8 mouse cellular contexts compared by ENCODE assay signal in the genomic region with DNA sequence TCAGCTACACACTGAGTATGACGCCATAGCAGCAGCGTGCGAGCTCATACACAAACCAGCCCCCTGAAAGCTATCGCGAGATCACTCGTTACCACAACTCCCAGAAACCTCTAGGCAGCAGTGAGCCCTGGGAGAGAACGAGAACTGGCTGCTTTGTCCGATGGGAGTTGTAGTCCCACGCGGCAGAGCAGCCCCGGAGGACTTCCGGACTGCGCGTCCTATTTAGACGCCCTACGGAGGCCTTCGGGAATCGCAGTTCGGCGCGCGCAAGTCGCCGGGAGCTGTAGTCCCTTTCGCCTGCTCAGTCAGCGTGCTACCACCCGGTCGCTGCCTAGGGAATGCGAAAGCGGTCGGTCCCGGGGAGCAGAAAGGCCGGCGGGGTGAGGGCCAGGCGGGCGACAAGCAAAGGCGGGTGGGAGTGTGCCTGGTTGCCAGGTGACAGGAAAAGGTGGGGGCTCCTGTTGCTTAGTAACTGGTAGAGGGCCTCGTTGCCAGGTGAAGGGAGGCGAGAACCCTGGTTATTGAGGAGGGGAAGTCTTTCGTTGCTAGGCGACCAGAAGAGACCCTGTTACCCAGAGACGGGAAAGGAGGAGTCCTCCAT. TPM values are rescaled to one million over a fixed set of nuclear protein-coding genes. Genes with fewer than 3 reads are reported as not detected.
A peak's percentile ranks its signal among the peaks of the same experiment; 100 is the strongest.
DNase-seq lines count a peak whose midpoint lies in the region; ATAC-seq lines count a peak whose summit lies in the region.

A gene (plus strand): TSS at position 170 of the 601 bp plus-strand sequence.

- H3K9me3 ChIP-seq in heart, embryonic 13.5 days: no peaks in the 10 kb centered on the region
- H3K9me3 ChIP-seq in liver, embryonic 12.5 days (replicated peaks): no peaks in the 10 kb centered on the region
- H3K9me3 ChIP-seq in stomach, embryonic 15.5 days: no peaks in the 10 kb centered on the region

- under 1% methylated on average over 42 of the region's 42 CpGs for WGBS in heart, embryonic 13.5 days
- WGBS in liver, embryonic 12.5 days (ENCODE audit: insufficient replicate concordance): under 1% methylated on average over 42 of the region's 42 CpGs
- under 1% methylated on average over 42 of the region's 42 CpGs for WGBS in stomach, embryonic 15.5 days

- H3K4me2 ChIP-seq in heart, embryonic 13.5 days: peak within 1 kb of the TSS; percentile 80
- peak within 1 kb of the TSS; percentile 88 for H3K4me2 ChIP-seq in liver, embryonic 12.5 days
- peak within 1 kb of the TSS; percentile 72 for H3K4me2 ChIP-seq in stomach, embryonic 15.5 days

- peak within 1 kb of the TSS; percentile 86 for H3K9ac ChIP-seq in heart, embryonic 13.5 days
- H3K9ac ChIP-seq in liver, embryonic 12.5 days: peak within 1 kb of the TSS; percentile 90
- peak within 1 kb of the TSS; percentile 57; the same call in 1 of the 2 replicates for H3K9ac ChIP-seq in stomach, embryonic 15.5 days

- H3K36me3 ChIP-seq in heart, embryonic 13.5 days: peaks cover 12% of the 10 kb centered on the region
- peaks cover 22% of the 10 kb centered on the region for H3K36me3 ChIP-seq in liver, embryonic 12.5 days
- H3K36me3 ChIP-seq in stomach, embryonic 15.5 days: no peaks in the 10 kb centered on the region

- H3K4me1 ChIP-seq in brown adipose tissue, adult 24 weeks (ENCODE audit: control insufficient read depth, insufficient read depth, insufficient read length, low read length): peaks cover 7% of the 10 kb centered on the region
- peaks cover 80% of the 10 kb centered on the region for H3K4me1 ChIP-seq in heart, embryonic 13.5 days
- peaks cover 92% of the 10 kb centered on the region for H3K4me1 ChIP-seq in liver, embryonic 12.5 days
- peaks cover 20% of the 10 kb centered on the region for H3K4me1 ChIP-seq in stomach, embryonic 15.5 days

- H3K4me3 ChIP-seq in brown adipose tissue, adult 24 weeks (ENCODE audit: insufficient read depth, low read depth, low read length): peak within 1 kb of the TSS; percentile 82
- peak within 1 kb of the TSS; percentile 70 for H3K4me3 ChIP-seq in heart, embryonic 13.5 days
- H3K4me3 ChIP-seq in liver, embryonic 12.5 days: peak within 1 kb of the TSS; percentile 85
- peak within 1 kb of the TSS; percentile 81 for H3K4me3 ChIP-seq in stomach, embryonic 15.5 days (replicated peaks)

- H3K27me3 ChIP-seq in heart, embryonic 13.5 days (replicated peaks): peaks cover 24% of the 10 kb centered on the region
- H3K27me3 ChIP-seq in liver, embryonic 12.5 days (replicated peaks): peaks cover 32% of the 10 kb centered on the region
- H3K27me3 ChIP-seq in stomach, embryonic 15.5 days (replicated peaks): peaks cover 21% of the 10 kb centered on the region

- ATAC-seq in heart, embryonic 13.5 days (ENCODE audit: extremely low read depth, insufficient number of reproducible peaks, low FRiP score, low TSS enrichment): peak; percentile 80
- ATAC-seq in liver, embryonic 12.5 days: peak; percentile 85
- peak; percentile 95 for ATAC-seq in stomach, embryonic 15.5 days (ENCODE audit: insufficient read depth, low FRiP score, low read depth)

- peak; percentile 97 for DNase-seq in CD4-positive, CD25-positive, alpha-beta regulatory T cell, adult 2 months (ENCODE audit: low read depth, low spot score)
- peak; percentile 92 for DNase-seq in fat pad, adult 2 months (ENCODE audit: extremely low read depth, low read depth, low spot score)
- DNase-seq in kidney, postnatal 10 days: peak; percentile 95
- peak; percentile 90 to 94 for DNase-seq in natural killer cell, adult 2 months (ENCODE audit: low spot score in 2 of 2)

- peak within 1 kb of the TSS; percentile 56 for H3K27ac ChIP-seq in brown adipose tissue, adult 24 weeks (replicated peaks; ENCODE audit: low read depth, low read length)
- peak within 1 kb of the TSS; percentile 99 for H3K27ac ChIP-seq in heart, embryonic 13.5 days (replicated peaks)
- peak within 1 kb of the TSS; percentile 96 for H3K27ac ChIP-seq in liver, embryonic 12.5 days
- peak within 1 kb of the TSS; percentile 74 for H3K27ac ChIP-seq in stomach, embryonic 15.5 days

RNA-seq across cellular contexts. Expression of the gene that starts here (rescaled TPM):
- polyA plus RNA-seq in brown adipose tissue, adult 24 weeks (2012; ENCODE audit: insufficient read depth, insufficient read length, missing spikeins): 25.2 and 29.4 TPM in 2 replicates
- 138 and 158 TPM in 2 replicates for polyA plus RNA-seq in heart, embryonic 13.5 days (2015; fragmentation: Nextera tagmentation; extraction: Ambion mirVana)
- 189 and 194 TPM in 2 replicates for polyA plus RNA-seq in liver, embryonic 12.5 days (2016; fragmentation: Nextera tagmentation; extraction: Ambion mirVana)
- 91.3 and 105 TPM in 2 replicates for polyA plus RNA-seq in stomach, embryonic 15.5 days (2015; fragmentation: Nextera tagmentation; extraction: Ambion mirVana)

Comparison
In these comparisons a context has a peak if more than half of its experiments do, and no peak if none do; other contexts are left out.
1. Peak in every context shown above with its lines: DNase-seq, ATAC-seq, H3K4me3 ChIP-seq and H3K27ac ChIP-seq.